Mouse (Mus musculus) CH12.LX (cell line): ENCODE measurements at regions not wholly inside any gene's neighbourhood (a gene's known extent, or its start where the extent isn't known, plus 50 kb on each side); places are given as distances from the start of the nearest gene placed in this dataset.
A peak's percentile ranks its signal among the peaks of the same experiment; 100 is the strongest.

Source experiments
- DNase-seq: peaks from one replicate; pipeline ENCODE4 v3.0.0-alpha.2; 2013; ENCODE audit errors: extremely low read depth
- H3K27ac ChIP-seq: 2 replicates; pipeline ENCODE4 v1.5.1; 2012; ENCODE audit warnings: low read depth, mild to moderate bottlenecking, control low read depth, moderate library complexity; ENCODE audit not compliant: insufficient read depth
- H3K27me3 ChIP-seq: replicated peaks from 2 replicates; pipeline ENCODE3; 2012; ENCODE audit warnings: inconsistent platforms
- H3K36me3 ChIP-seq, 2 experiments: replicated peaks in 1 of 2; 2 replicates each; pipeline versions ENCODE3 to v1.6.1; 2012; ENCODE audit warnings: inconsistent platforms in 1 of 2, low read length in 1 of 2, mild to moderate bottlenecking in 1 of 2, mixed read lengths in 1 of 2, moderate library complexity in 1 of 2; ENCODE audit not compliant: control insufficient read depth in 1 of 2, insufficient read depth in 1 of 2
- H3K4me1 ChIP-seq, 2 experiments: 2 replicates each; pipeline ENCODE4 v1.6.1; 2012; ENCODE audit warnings: inconsistent platforms in 1 of 2, moderate library complexity in 1 of 2; ENCODE audit not compliant: insufficient read depth in 2 of 2, control insufficient read depth in 1 of 2
- H3K4me2 ChIP-seq: 2 replicates; pipeline ENCODE4 v1.6.1; 2012; ENCODE audit warnings: low read depth, mild to moderate bottlenecking, control low read depth; ENCODE audit not compliant: poor library complexity, insufficient read depth, severe bottlenecking
- H3K4me3 ChIP-seq, 3 experiments: fragments of 150-350 bp in 1 of 3; sonication (generic) in 1 of 3; replicated peaks in 1 of 3; 2 replicates each; pipeline versions ENCODE3 to v1.5.1; 2011 to 2012; ENCODE audit warnings: low read depth in 2 of 3, low read length in 2 of 3, mild to moderate bottlenecking in 2 of 3, moderate library complexity in 2 of 3, control low read depth in 1 of 3, improper control_type of control experiment in 1 of 3, inconsistent platforms in 1 of 3, mixed read lengths in 1 of 3; ENCODE audit not compliant: poor library complexity in 1 of 3
- H3K79me2 ChIP-seq: replicated peaks from 2 replicates; pipeline ENCODE4 v1.6.1; 2012; ENCODE audit warnings: mild to moderate bottlenecking, moderate library complexity; ENCODE audit not compliant: control insufficient read depth, poor library complexity, insufficient read depth, severe bottlenecking; ENCODE audit errors: extremely low read depth
- H3K9ac ChIP-seq: 2 replicates; pipeline ENCODE4 v1.6.1; 2012; ENCODE audit warnings: low read depth, mild to moderate bottlenecking, control low read depth, moderate library complexity; ENCODE audit not compliant: insufficient read depth
- H3K9me3 ChIP-seq: replicated peaks from 2 replicates; pipeline ENCODE3; 2012; ENCODE audit warnings: low read length, inconsistent platforms, mixed read lengths
- CHD2 ChIP-seq: IDR thresholded peaks from 2 replicates; pipeline ENCODE4 v1.6.1; 2011; ENCODE audit warnings: low read length, improper control_type of control experiment
- E2F4 ChIP-seq: IDR thresholded peaks from 2 replicates; pipeline ENCODE4 v1.6.1; 2011; ENCODE audit warnings: low read depth, low read length, improper control_type of control experiment; ENCODE audit not compliant: insufficient replicate concordance
- EP300 ChIP-seq: IDR thresholded peaks from 2 replicates; pipeline ENCODE4 v1.6.1; 2011; ENCODE audit warnings: low read length, improper control_type of control experiment
- ETS1 ChIP-seq: conservative IDR thresholded peaks from 2 replicates; pipeline ENCODE4 v1.6.1; 2012; ENCODE audit warnings: low read depth, mild to moderate bottlenecking, inconsistent platforms, low read length, improper control_type of control experiment, moderate library complexity
- MAFK ChIP-seq: IDR thresholded peaks from 2 replicates; pipeline ENCODE4 v1.6.1; 2011; ENCODE audit warnings: low read length, improper control_type of control experiment; ENCODE audit not compliant: insufficient replicate concordance
- MAX ChIP-seq: IDR thresholded peaks from 2 replicates; pipeline ENCODE4 v1.6.1; 2011; ENCODE audit warnings: low read length, improper control_type of control experiment
- MYC ChIP-seq: IDR thresholded peaks from 2 replicates; pipeline ENCODE4 v1.6.1; 2011; ENCODE audit warnings: low read depth, mild to moderate bottlenecking, improper control_type of control experiment, low read length
- NELFE ChIP-seq: IDR thresholded peaks from 2 replicates; pipeline ENCODE4 v1.6.1; 2011; ENCODE audit warnings: low read depth, low read length, improper control_type of control experiment
- SMC3 ChIP-seq: IDR thresholded peaks from 2 replicates; pipeline ENCODE4 v1.6.1; 2011; ENCODE audit warnings: low read depth, low read length, improper control_type of control experiment
- TBP ChIP-seq: conservative IDR thresholded peaks from 2 replicates; pipeline ENCODE4 v1.6.1; 2011; ENCODE audit warnings: low read depth, low read length, improper control_type of control experiment
- TCF12 ChIP-seq: IDR thresholded peaks from 2 replicates; pipeline ENCODE4 v1.6.1; 2014; ENCODE audit warnings: low read depth, mild to moderate bottlenecking, inconsistent platforms, low read length, improper control_type of control experiment
- UBTF ChIP-seq: IDR thresholded peaks from 2 replicates; pipeline ENCODE4 v1.6.1; 2012; ENCODE audit warnings: low read depth, mild to moderate bottlenecking, inconsistent platforms, low read length, improper control_type of control experiment, moderate library complexity
- USF2 ChIP-seq: conservative IDR thresholded peaks from 2 replicates; pipeline ENCODE4 v1.6.1; 2011; ENCODE audit warnings: low read depth, low read length, improper control_type of control experiment
- ZKSCAN1 ChIP-seq: IDR thresholded peaks from 2 replicates; pipeline ENCODE4 v1.6.1; 2012; ENCODE audit warnings: low read depth, inconsistent platforms, low read length, improper control_type of control experiment, borderline replicate concordance
- ZMIZ1 ChIP-seq: IDR thresholded peaks from 2 replicates; pipeline ENCODE4 v1.6.1; 2012; ENCODE audit warnings: low read depth, mild to moderate bottlenecking, inconsistent platforms, low read length, improper control_type of control experiment
- dilution Hi-C: fragments of 300-500 bp; cut with MboI; formaldehyde crosslinking; loops from 2 replicates; pipeline ENCODE4 v1.14.3; 2020; ENCODE audit warnings: low sequenced_read_pairs; ENCODE audit not compliant: extremely low pct_unique_long_range_greater_than_20kb, extremely low pct_ligation_motif_present
- in situ Hi-C: fragments of 300-500 bp; cut with MboI; formaldehyde crosslinking; loops from 3 replicates; pipeline ENCODE4 v1.14.3; 2019; ENCODE audit warnings: low sequenced_read_pairs, low pct_ligation_motif_present, low pct_unique_long_range_greater_than_20kb, mixed read lengths

DNA sequence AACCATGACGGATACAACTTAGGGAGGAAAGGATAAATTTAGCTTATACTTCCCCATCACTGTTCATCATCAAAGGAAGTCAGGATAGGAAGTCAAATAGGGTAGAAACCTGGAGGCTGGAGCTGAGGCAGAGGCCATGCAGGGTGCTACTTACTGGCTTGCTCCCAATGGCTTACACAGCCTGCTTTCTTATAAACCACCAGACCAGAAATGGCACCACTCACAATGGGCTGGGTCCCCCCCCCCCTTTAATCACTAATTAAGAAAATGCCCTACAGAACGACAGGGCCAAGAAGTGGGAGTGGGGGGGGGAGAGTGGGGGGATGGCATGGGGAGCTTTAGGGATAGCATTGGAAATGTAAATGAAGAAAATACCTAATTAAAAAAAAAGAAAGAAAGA, 251.6 kb downstream of the Smarca1 start:
- H3K4me1 ChIP-seq, result no peaks in the 10 kb centered on the region
- no peaks in the 10 kb centered on the region for H3K9me3 ChIP-seq
- H3K79me2 ChIP-seq, result no peaks in the 10 kb centered on the region
- no peaks in the 10 kb centered on the region for H3K36me3 ChIP-seq
- no peak for DNase-seq
- no peaks in the 10 kb centered on the region for H3K27me3 ChIP-seq
- in situ Hi-C loops, result no loop called here
- TF ChIP-seq CHD2, result no peak
- TF ChIP-seq TBP, result no peak
- no peak for TF ChIP-seq ZKSCAN1
- TF ChIP-seq MAFK, result no peak
- TF ChIP-seq UBTF, result no peak
- TF ChIP-seq ETS1, result no peak
- TF ChIP-seq E2F4, result no peak
- no peak for TF ChIP-seq NELFE
- TF ChIP-seq USF2, result no peak
- TF ChIP-seq SMC3, result no peak
- TF ChIP-seq, all 38 proteins: peak for 0
- Histone ChIP-seq H3K9ac (no peak overlapping the region), H3K4me3 (no peak overlapping the region), H3K27ac (no peak overlapping the region), H3K4me2 (no peak overlapping the region)
- dilution Hi-C loops, result no loop called here

- TF ChIP-seq USF2, result no peak
- no peak for TF ChIP-seq ZMIZ1
- Histone ChIP-seq H3K4me2 (no peak overlapping the region), H3K27me3 (no peaks in the 10 kb centered on the region), H3K27ac (no peak overlapping the region), H3K9ac (no peak overlapping the region), H3K9me3 (no peaks in the 10 kb centered on the region), H3K4me3 (no peak overlapping the region), H3K36me3 (no peaks in the 10 kb centered on the region), H3K4me1 (no peaks in the 10 kb centered on the region), H3K79me2 (no peaks in the 10 kb centered on the region)
- no peak for DNase-seq
- in situ Hi-C loops, result no loop called here
- dilution Hi-C loops, result no loop called here
Measured at GRCm38 (mm10) chrX:47638831-47639316, 253.9 kb downstream of the Smarca1 start.

DNA sequence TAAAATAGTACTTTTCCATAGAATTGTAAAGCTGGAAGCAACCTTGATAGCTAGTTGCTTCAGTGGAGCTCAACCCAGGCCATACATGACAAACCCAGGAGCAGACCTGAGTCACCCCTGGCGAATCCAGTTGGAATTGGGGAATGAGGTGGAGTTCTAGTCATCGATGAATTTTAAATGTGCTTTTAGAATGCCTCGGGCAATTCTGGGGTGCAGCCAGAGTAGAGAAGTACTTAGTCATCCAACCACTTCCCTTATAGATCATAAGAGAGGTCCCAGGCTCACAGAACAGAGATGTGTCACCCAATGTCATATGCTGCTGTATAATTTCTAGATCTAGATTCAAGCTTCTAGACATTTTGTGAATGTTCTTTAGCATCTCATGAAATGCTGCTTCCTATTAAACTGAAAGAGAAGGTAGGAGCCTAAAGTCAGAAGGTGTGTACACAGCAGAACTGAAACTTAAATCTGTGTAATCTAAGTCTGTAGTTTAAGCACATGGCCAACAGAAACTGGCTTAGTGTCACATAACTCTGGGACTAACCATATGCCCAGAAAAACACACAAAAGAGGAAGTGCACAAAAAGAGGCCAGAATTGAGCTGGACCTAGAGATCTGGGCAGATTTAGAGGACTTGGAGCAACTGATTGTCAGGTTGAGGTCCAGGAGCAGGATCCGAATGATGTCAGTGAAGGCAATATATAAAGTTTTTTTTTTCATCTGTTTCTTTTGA, 269.7 kb downstream of the Smarca1 start:
- no peaks in the 10 kb centered on the region for H3K36me3 ChIP-seq
- peaks cover 0 to 9% of the 10 kb centered on the region in 2 experiments; a peak in 1 of 4 replicates for H3K4me1 ChIP-seq
- no peak overlapping the region for H3K9ac ChIP-seq
- H3K79me2 ChIP-seq, result no peaks in the 10 kb centered on the region
- in situ Hi-C loops (no loop called here), dilution Hi-C loops (no loop called here)
- H3K4me3 ChIP-seq, result no peak overlapping the region
- DNase-seq, result peak; percentile 29
- no peaks in the 10 kb centered on the region for H3K27me3 ChIP-seq
- H3K9me3 ChIP-seq, result no peaks in the 10 kb centered on the region
- no peak overlapping the region for H3K4me2 ChIP-seq
- H3K27ac ChIP-seq, result no peak overlapping the region
- peak; percentile 84 for TF ChIP-seq MYC
- TF ChIP-seq EP300, result peak; percentile 69
- no peak for TF ChIP-seq TCF12
- TF ChIP-seq MAX, result peak; percentile 65; the same call in 1 of the 2 replicates
- TF ChIP-seq NELFE, result no peak
- TF ChIP-seq, all 38 proteins: peak for 3
